Mouse (Mus musculus): Measurements from ENCODE around the gene Foxs1. TPM values are rescaled to one million over a fixed set of nuclear protein-coding genes. Genes with fewer than 3 reads are reported as not detected.
A peak's percentile ranks its signal among the peaks of the same experiment; 100 is the strongest.

The Foxs1 gene
- polyA plus RNA-seq, 1 experiment from 2014 or later, result 4.8 TPM

GRCm38 (mm10) chr2:152951065-152951849, 18.2 kb upstream of the Foxs1 start, which contains the start of gene Dusp15:
TSS of gene Dusp15 (minus strand) at chr2:152951698.
- Histone ChIP-seq H3K4me1 (ENCODE audit: insufficient read depth) (no peaks in the 10 kb centered on the region), H3K27me3 (ENCODE audit: insufficient read depth, low read length) (peaks cover 62% of the 10 kb centered on the region), H3K4me2 (peak within 1 kb of the TSS; percentile 98), H3K36me3 (ENCODE audit: insufficient read depth) (no peaks in the 10 kb centered on the region), H3K9me3 (ENCODE audit: low read depth, low read length) (no peaks in the 10 kb centered on the region), H3K9ac (peak within 1 kb of the TSS; percentile 56), H3K27ac (ENCODE audit: low read depth) (no peak within 1 kb of the TSS), H3K4me3 (ENCODE audit: low read depth, low read length) (peak within 1 kb of the TSS; percentile 56)
- ATAC-seq (ENCODE audit: insufficient read depth) (peak; percentile 50; the same call in 1 of the 2 replicates), DNase-seq (peak; percentile 41)
- no peak for TF ChIP-seq CTCF (IDR thresholded peaks at IDR 0.05; ENCODE audit: low read depth)
- WGBS, result under 1% methylated on average over 36 of the region's 54 CpGs

GRCm38 (mm10) chr2:152950358-152951064, 17.5 kb upstream of the Foxs1 start:
- no peak overlapping the region for H3K27ac ChIP-seq (ENCODE audit: low read depth)
- H3K4me3 ChIP-seq (ENCODE audit: low read depth, low read length), result 0 out of 2 replicates have a peak overlapping the region, but pooled peaks have one; percentile 56
- no peaks in the 10 kb centered on the region for H3K9me3 ChIP-seq (ENCODE audit: low read depth, low read length)
- TF ChIP-seq CTCF (IDR thresholded peaks at IDR 0.05; ENCODE audit: low read depth), result no peak
- DNase-seq (no peak), ATAC-seq (ENCODE audit: insufficient read depth) (no peak)
- H3K4me1 ChIP-seq (ENCODE audit: insufficient read depth), result no peaks in the 10 kb centered on the region
- H3K27me3 ChIP-seq (ENCODE audit: insufficient read depth, low read length), result peaks cover 69% of the 10 kb centered on the region
- no peak overlapping the region for H3K9ac ChIP-seq
- peak overlapping the region; percentile 98 for H3K4me2 ChIP-seq
- H3K36me3 ChIP-seq (ENCODE audit: insufficient read depth), result no peaks in the 10 kb centered on the region
- WGBS, result 39% methylated on average over 11 of the region's 11 CpGs

GRCm38 (mm10) chr2:152948438-152949020, 15.5 kb upstream of the Foxs1 start:
- WGBS, result 80% methylated on average over 5 of the region's 5 CpGs
- H3K9ac ChIP-seq, result no peak overlapping the region
- H3K9me3 ChIP-seq (ENCODE audit: low read depth, low read length), result no peaks in the 10 kb centered on the region
- ATAC-seq (ENCODE audit: insufficient read depth) (no peak), DNase-seq (no peak)
- TF ChIP-seq CTCF (IDR thresholded peaks at IDR 0.05; ENCODE audit: low read depth), result no peak
- H3K27ac ChIP-seq (ENCODE audit: low read depth), result no peak overlapping the region
- H3K27me3 ChIP-seq (ENCODE audit: insufficient read depth, low read length), result peaks cover 81% of the 10 kb centered on the region
- no peaks in the 10 kb centered on the region for H3K36me3 ChIP-seq (ENCODE audit: insufficient read depth)
- H3K4me2 ChIP-seq, result no peak overlapping the region
- no peak overlapping the region for H3K4me3 ChIP-seq (ENCODE audit: low read depth, low read length)
- no peaks in the 10 kb centered on the region for H3K4me1 ChIP-seq (ENCODE audit: insufficient read depth)

- Histone ChIP-seq H3K27me3 (ENCODE audit: insufficient read depth, low read length) (peaks cover 86% of the 10 kb centered on the region), H3K36me3 (ENCODE audit: insufficient read depth) (no peaks in the 10 kb centered on the region), H3K9ac (no peak overlapping the region), H3K4me2 (no peak overlapping the region), H3K4me3 (ENCODE audit: low read depth, low read length) (no peak overlapping the region), H3K4me1 (ENCODE audit: insufficient read depth) (no peaks in the 10 kb centered on the region), H3K27ac (ENCODE audit: low read depth) (no peak overlapping the region), H3K9me3 (ENCODE audit: low read depth, low read length) (no peaks in the 10 kb centered on the region)
- TF ChIP-seq CTCF (IDR thresholded peaks at IDR 0.05; ENCODE audit: low read depth), result no peak
- ATAC-seq (ENCODE audit: insufficient read depth), result no peak
- WGBS, result 23% methylated on average over 7 of the region's 7 CpGs
- peak; percentile 68 for DNase-seq
Observed at GRCm38 (mm10) chr2:152947098-152947497, 14.1 kb upstream of the Foxs1 start.

GRCm38 (mm10) chr2:152944013-152944412, 11.0 kb upstream of the Foxs1 start:
- H3K4me1 ChIP-seq (ENCODE audit: insufficient read depth), result no peaks in the 10 kb centered on the region
- TF ChIP-seq CTCF (IDR thresholded peaks at IDR 0.05; ENCODE audit: low read depth), result no peak
- no peak overlapping the region for H3K9ac ChIP-seq
- H3K27me3 ChIP-seq (ENCODE audit: insufficient read depth, low read length), result peaks cover 73% of the 10 kb centered on the region
- no peak overlapping the region for H3K4me2 ChIP-seq
- no peak overlapping the region for H3K27ac ChIP-seq (ENCODE audit: low read depth)
- 53% methylated on average over 9 of the region's 9 CpGs for WGBS
- no peak for ATAC-seq (ENCODE audit: insufficient read depth)
- H3K4me3 ChIP-seq (ENCODE audit: low read depth, low read length), result no peak overlapping the region
- DNase-seq, result no peak
- no peaks in the 10 kb centered on the region for H3K36me3 ChIP-seq (ENCODE audit: insufficient read depth)
- H3K9me3 ChIP-seq (ENCODE audit: low read depth, low read length), result no peaks in the 10 kb centered on the region

- no peak overlapping the region for H3K9ac ChIP-seq
- 8% methylated on average over 8 of the region's 8 CpGs for WGBS
- DNase-seq, result no peak
Observed at GRCm38 (mm10) chr2:152943568-152943967, 10.6 kb upstream of the Foxs1 start.

More at GRCm38 (mm10) chr2:152943568-152943967, 10.6 kb upstream of the Foxs1 start:
- no peak overlapping the region for H3K27ac ChIP-seq (ENCODE audit: low read depth)
- peaks cover 69% of the 10 kb centered on the region for H3K27me3 ChIP-seq (ENCODE audit: insufficient read depth, low read length)
- H3K9me3 ChIP-seq (ENCODE audit: low read depth, low read length), result no peaks in the 10 kb centered on the region
- H3K4me2 ChIP-seq, result peak overlapping the region; percentile 73
- H3K36me3 ChIP-seq (ENCODE audit: insufficient read depth), result no peaks in the 10 kb centered on the region
- peak overlapping the region; percentile 42 for H3K4me3 ChIP-seq (ENCODE audit: low read depth, low read length)
- TF ChIP-seq CTCF (IDR thresholded peaks at IDR 0.05; ENCODE audit: low read depth), result no peak
- no peaks in the 10 kb centered on the region for H3K4me1 ChIP-seq (ENCODE audit: insufficient read depth)
- no peak for ATAC-seq (ENCODE audit: insufficient read depth)

Measured in lung, embryonic 14.5 days (tissue).